Comparison of ENCODE assay signal across 8 mouse cellular contexts in genomic region chr15:24596242-24596641, GRCm38 (mm10).
DNase-seq lines count a peak whose midpoint lies in the region; ATAC-seq and TF ChIP-seq lines count a peak whose summit lies in the region.
"Had no signal": no experiment of that assay in that cellular context is flagged by ENCODE, and none has a peak within 500 bp of the region (broad histone marks: within the 10 kb centered on the region; RNA-seq: fewer than 3 reads in every experiment).

No protein-coding gene starts in this region.

- no peak overlapping the region for H3K9ac ChIP-seq in forebrain, embryonic 13.5 days

- H3K27me3 ChIP-seq in forebrain, embryonic 13.5 days, result no peaks in the 10 kb centered on the region

- no peaks in the 10 kb centered on the region for H3K36me3 ChIP-seq in forebrain, embryonic 13.5 days (ENCODE audit: poor library complexity, severe bottlenecking)

- H3K4me2 ChIP-seq in forebrain, embryonic 13.5 days, result no peak overlapping the region

- 25% methylated on average over 4 of the region's 4 CpGs for WGBS in bone marrow, adult 2 months
- 43% methylated on average over 4 of the region's 4 CpGs for WGBS in forebrain, embryonic 13.5 days

- H3K9me3 ChIP-seq in forebrain, embryonic 13.5 days (replicated peaks), result no peaks in the 10 kb centered on the region

- H3K4me3 ChIP-seq in bone marrow, adult 2 months (replicated peaks; ENCODE audit: control insufficient read depth, low read depth, low read length), result no peak overlapping the region
- H3K4me3 ChIP-seq in forebrain, embryonic 13.5 days, result no peak overlapping the region
- H3K4me3 ChIP-seq: myocyte had no signal

- H3K4me1 ChIP-seq in bone marrow, adult 2 months (ENCODE audit: control insufficient read depth, insufficient read depth, low read length), result no peaks in the 10 kb centered on the region
- H3K4me1 ChIP-seq in forebrain, embryonic 13.5 days, result no peaks in the 10 kb centered on the region

- TF ChIP-seq POLR2A in bone marrow, adult 2 months (IDR thresholded peaks at IDR 0.05; ENCODE audit: borderline replicate concordance, control insufficient read depth, low read depth, low read length), result no peak

- TF ChIP-seq CTCF in bone marrow, adult 2 months (IDR thresholded peaks at IDR 0.05; ENCODE audit: control insufficient read depth, insufficient read depth, low read length), result peak; percentile 3; the same call in 1 of the 2 replicates

- peak; percentile 21 for DNase-seq in ovary, postnatal 36 days (ENCODE audit: low spot score)
- DNase-seq in ovary, postnatal 10 days (ENCODE audit: low spot score), result no peak
- peak; percentile 75 for DNase-seq in kidney, postnatal 4 days
- DNase-seq in lung, postnatal 36 days, result peak; percentile 7
- DNase-seq in right cerebral cortex, postnatal 4 days, result peak; percentile 78

- ATAC-seq in forebrain, embryonic 13.5 days, result peak; percentile 92

- H3K27ac ChIP-seq in bone marrow, adult 2 months (ENCODE audit: control insufficient read depth, insufficient read depth, low read depth, low read length, poor library complexity), result no peak overlapping the region
- no peak overlapping the region for H3K27ac ChIP-seq in forebrain, embryonic 13.5 days
